Mouse (Mus musculus): ENCODE results near the gene Hist1h2af. TPM values are rescaled to one million over a fixed set of nuclear protein-coding genes. Genes with fewer than 3 reads are reported as not detected.
A peak's percentile ranks its signal among the peaks of the same experiment; 100 is the strongest.
"Not testable (repeated sequence)": the region's sequence is repeated elsewhere in the genome, so short reads cannot be mapped to it uniquely, and the experiment has no call there.

Hist1h2af gene
- polyA plus RNA-seq, 2 experiments = 11.0 to 557 TPM

GRCm38 (mm10) chr13:23536076-23536822 is 2.5 kb downstream of the Hist1h2af start:
- Histone ChIP-seq H3K4me3 (replicated peaks; ENCODE audit: low read length) (peak overlapping the region; percentile 55), H3K36me3 (ENCODE audit: control insufficient read depth, insufficient read depth, low read length) (no peaks in the 10 kb centered on the region), H3K27me3 (ENCODE audit: control insufficient read depth, insufficient read depth, low read length) (no peaks in the 10 kb centered on the region), H3K9ac (ENCODE audit: low read depth, low read length, severe bottlenecking) (peak overlapping the region; percentile 61), H3K4me1 (ENCODE audit: control insufficient read depth, insufficient read depth, low read length) (peaks cover 23% of the 10 kb centered on the region), H3K4me2 (replicated peaks; ENCODE audit: low read depth, low read length, severe bottlenecking) (peak overlapping the region; percentile 49), H3K9me3 (ENCODE audit: control insufficient read depth, low read length) (no peaks in the 10 kb centered on the region), H3K27ac (replicated peaks; ENCODE audit: low read depth, low read length) (peak overlapping the region; percentile 82)
- no peak for DNase-seq (ENCODE audit: low spot score)
- WGBS = 17% methylated on average over 7 of the region's 7 CpGs
- TF ChIP-seq POLR2A (IDR thresholded peaks at IDR 0.05; ENCODE audit: borderline replicate concordance, extremely low read depth, insufficient read depth, insufficient read length) = 0 out of 2 replicates have a peak, but pooled peaks have one; percentile 25
- ATAC-seq (ENCODE audit: low FRiP score, low read depth) = no peak

GRCm38 (mm10) chr13:23537006-23537710 is 3.5 kb downstream of the Hist1h2af start:
- no peak for DNase-seq (ENCODE audit: low spot score)
- no peak for TF ChIP-seq POLR2A (IDR thresholded peaks at IDR 0.05; ENCODE audit: borderline replicate concordance, extremely low read depth, insufficient read depth, insufficient read length)
- Histone ChIP-seq H3K9ac (ENCODE audit: low read depth, low read length, severe bottlenecking) (no peak overlapping the region), H3K4me1 (ENCODE audit: control insufficient read depth, insufficient read depth, low read length) (peaks cover 22% of the 10 kb centered on the region), H3K4me2 (replicated peaks; ENCODE audit: low read depth, low read length, severe bottlenecking) (peak overlapping the region; percentile 49), H3K27ac (replicated peaks; ENCODE audit: low read depth, low read length) (no peak overlapping the region), H3K27me3 (ENCODE audit: control insufficient read depth, insufficient read depth, low read length) (no peaks in the 10 kb centered on the region), H3K36me3 (ENCODE audit: control insufficient read depth, insufficient read depth, low read length) (no peaks in the 10 kb centered on the region), H3K9me3 (ENCODE audit: control insufficient read depth, low read length) (no peaks in the 10 kb centered on the region), H3K4me3 (replicated peaks; ENCODE audit: low read length) (peak overlapping the region; percentile 55; the same call in 1 of the 2 replicates)
- no peak for ATAC-seq (ENCODE audit: low FRiP score, low read depth)
- 65% methylated on average over 3 of the region's 3 CpGs for WGBS

- no peak overlapping the region for H3K27ac ChIP-seq (replicated peaks; ENCODE audit: low read depth, low read length)
- no peak overlapping the region for H3K9ac ChIP-seq (ENCODE audit: low read depth, low read length, severe bottlenecking)
- no peaks in the 10 kb centered on the region for H3K9me3 ChIP-seq (ENCODE audit: control insufficient read depth, low read length)
- H3K27me3 ChIP-seq (ENCODE audit: control insufficient read depth, insufficient read depth, low read length) = no peaks in the 10 kb centered on the region
- no peak overlapping the region for H3K4me3 ChIP-seq (replicated peaks; ENCODE audit: low read length)
- TF ChIP-seq POLR2A (IDR thresholded peaks at IDR 0.05; ENCODE audit: borderline replicate concordance, extremely low read depth, insufficient read depth, insufficient read length) = no peak
- WGBS = 51% methylated on average over 5 of the region's 5 CpGs
- DNase-seq (ENCODE audit: low spot score) (no peak), ATAC-seq (ENCODE audit: low FRiP score, low read depth) (no peak)
- no peaks in the 10 kb centered on the region for H3K36me3 ChIP-seq (ENCODE audit: control insufficient read depth, insufficient read depth, low read length)
- no peak overlapping the region for H3K4me2 ChIP-seq (replicated peaks; ENCODE audit: low read depth, low read length, severe bottlenecking)
- H3K4me1 ChIP-seq (ENCODE audit: control insufficient read depth, insufficient read depth, low read length) = peaks cover 11% of the 10 kb centered on the region
Observed at GRCm38 (mm10) chr13:23538249-23538648, 4.5 kb downstream of the Hist1h2af start.

- H3K4me2 ChIP-seq (replicated peaks; ENCODE audit: low read depth, low read length, severe bottlenecking); H3K9ac ChIP-seq (ENCODE audit: low read depth, low read length, severe bottlenecking); H3K27ac ChIP-seq (replicated peaks; ENCODE audit: low read depth, low read length); H3K4me1 ChIP-seq (ENCODE audit: control insufficient read depth, insufficient read depth, low read length); H3K36me3 ChIP-seq (ENCODE audit: control insufficient read depth, insufficient read depth, low read length); H3K4me3 ChIP-seq (replicated peaks; ENCODE audit: low read length); DNase-seq (ENCODE audit: low spot score); H3K9me3 ChIP-seq (ENCODE audit: control insufficient read depth, low read length); ATAC-seq (ENCODE audit: low FRiP score, low read depth); H3K27me3 ChIP-seq (ENCODE audit: control insufficient read depth, insufficient read depth, low read length): not testable (repeated sequence)
- 67% methylated on average over 1 of the region's 1 CpGs for WGBS
Observed at GRCm38 (mm10) chr13:23539821-23540220, 6.1 kb downstream of the Hist1h2af start.

GRCm38 (mm10) chr13:23541497-23541896 is 7.8 kb downstream of the Hist1h2af start:
- DNase-seq (ENCODE audit: low spot score) = no peak
- no peak for TF ChIP-seq POLR2A (IDR thresholded peaks at IDR 0.05; ENCODE audit: borderline replicate concordance, extremely low read depth, insufficient read depth, insufficient read length)
- H3K9ac ChIP-seq (ENCODE audit: low read depth, low read length, severe bottlenecking) = no peak overlapping the region
- H3K4me2 ChIP-seq (replicated peaks; ENCODE audit: low read depth, low read length, severe bottlenecking) = no peak overlapping the region
- H3K4me1 ChIP-seq (ENCODE audit: control insufficient read depth, insufficient read depth, low read length) = peaks cover 2% of the 10 kb centered on the region
- no peaks in the 10 kb centered on the region for H3K36me3 ChIP-seq (ENCODE audit: control insufficient read depth, insufficient read depth, low read length)
- no peak overlapping the region for H3K4me3 ChIP-seq (replicated peaks; ENCODE audit: low read length)
- H3K27me3 ChIP-seq (ENCODE audit: control insufficient read depth, insufficient read depth, low read length) = no peaks in the 10 kb centered on the region
- H3K27ac ChIP-seq (replicated peaks; ENCODE audit: low read depth, low read length) = no peak overlapping the region
- no peak for ATAC-seq (ENCODE audit: low FRiP score, low read depth)
- H3K9me3 ChIP-seq (ENCODE audit: control insufficient read depth, low read length) = no peaks in the 10 kb centered on the region
- 88% methylated on average over 3 of the region's 3 CpGs for WGBS

- 18% methylated on average over 3 of the region's 3 CpGs for WGBS
Observed at GRCm38 (mm10) chr13:23542225-23542980, 8.7 kb downstream of the Hist1h2af start.

More at GRCm38 (mm10) chr13:23542225-23542980, 8.7 kb downstream of the Hist1h2af start:
- H3K27me3 ChIP-seq (ENCODE audit: control insufficient read depth, insufficient read depth, low read length); ATAC-seq (ENCODE audit: low FRiP score, low read depth); H3K9me3 ChIP-seq (ENCODE audit: control insufficient read depth, low read length); DNase-seq (ENCODE audit: low spot score); H3K36me3 ChIP-seq (ENCODE audit: control insufficient read depth, insufficient read depth, low read length); H3K4me1 ChIP-seq (ENCODE audit: control insufficient read depth, insufficient read depth, low read length): not testable (repeated sequence)
- peak overlapping the region; percentile 58 for H3K9ac ChIP-seq (ENCODE audit: low read depth, low read length, severe bottlenecking)
- H3K27ac ChIP-seq (replicated peaks; ENCODE audit: low read depth, low read length) = peak overlapping the region; percentile 81
- peak overlapping the region; percentile 41 for H3K4me3 ChIP-seq (replicated peaks; ENCODE audit: low read length)
- H3K4me2 ChIP-seq (replicated peaks; ENCODE audit: low read depth, low read length, severe bottlenecking) = peak overlapping the region; percentile 57
